Mouse (Mus musculus): ENCODE results near the gene Scgb1a1.

The Scgb1a1 gene

GRCm38 (mm10) chr19:9101062-9101457 is 13.3 kb upstream of the Scgb1a1 start:
- intact Hi-C loops (cut with DNase I), result no loop called here

- intact Hi-C loops (cut with DNase I), result no loop called here
Measured at GRCm38 (mm10) chr19:9100297-9101061, 12.7 kb upstream of the Scgb1a1 start.

- intact Hi-C loops (cut with DNase I), result no loop called here
Measured at GRCm38 (mm10) chr19:9099751-9100150, 12.0 kb upstream of the Scgb1a1 start.

- intact Hi-C loops (cut with DNase I), result no loop called here
Measured at GRCm38 (mm10) chr19:9097441-9097840, 9.7 kb upstream of the Scgb1a1 start.

GRCm38 (mm10) chr19:9095111-9095510 is 7.4 kb upstream of the Scgb1a1 start:
- intact Hi-C loops (cut with DNase I), result no loop called here

- intact Hi-C loops (cut with DNase I), result no loop called here
Measured at GRCm38 (mm10) chr19:9090709-9091108, 3.0 kb upstream of the Scgb1a1 start.

GRCm38 (mm10) chr19:9090191-9090590 is 2.4 kb upstream of the Scgb1a1 start:
- intact Hi-C loops (cut with DNase I), result no loop called here

- intact Hi-C loops (cut with DNase I), result loop anchor here (5.0 kb wide), 1 partner anchor 227 kb away; no protein-coding TSS in a partner anchor
Measured at GRCm38 (mm10) chr19:9083892-9084291, 3.9 kb downstream of the Scgb1a1 start.

- intact Hi-C loops (cut with DNase I), result loop anchor here (5.0 kb wide), 1 partner anchor 226 kb away; no protein-coding TSS in a partner anchor
Measured at GRCm38 (mm10) chr19:9083010-9083355, 4.8 kb downstream of the Scgb1a1 start.

GRCm38 (mm10) chr19:9082191-9083009 is 5.4 kb downstream of the Scgb1a1 start:
- intact Hi-C loops (cut with DNase I), result loop anchor here (1.0 to 5.0 kb wide), 2 partner anchors 89 to 225 kb away; no protein-coding TSS in a partner anchor

- intact Hi-C loops (cut with DNase I), result loop anchor here (1.0 to 5.0 kb wide), 2 partner anchors 88 to 224 kb away; no protein-coding TSS in a partner anchor
Measured at GRCm38 (mm10) chr19:9081311-9082190, 6.2 kb downstream of the Scgb1a1 start.

- intact Hi-C loops (cut with DNase I), result loop anchor here (5.0 kb wide), 1 partner anchor 223 kb away; no protein-coding TSS in a partner anchor
Measured at GRCm38 (mm10) chr19:9079916-9080315, 7.8 kb downstream of the Scgb1a1 start.

GRCm38 (mm10) chr19:9076982-9077660 is 10.6 kb downstream of the Scgb1a1 start:
- intact Hi-C loops (cut with DNase I), result no loop called here

GRCm38 (mm10) chr19:9076035-9076434 is 11.7 kb downstream of the Scgb1a1 start:
- intact Hi-C loops (cut with DNase I), result no loop called here

- intact Hi-C loops (cut with DNase I), result no loop called here
Measured at GRCm38 (mm10) chr19:9075558-9075957, 12.2 kb downstream of the Scgb1a1 start.

GRCm38 (mm10) chr19:9074424-9074823 is 13.3 kb downstream of the Scgb1a1 start:
- intact Hi-C loops (cut with DNase I), result no loop called here

- intact Hi-C loops (cut with DNase I), result no loop called here
Measured at GRCm38 (mm10) chr19:9073776-9074411, 13.9 kb downstream of the Scgb1a1 start.

- intact Hi-C loops (cut with DNase I), result no loop called here
Measured at GRCm38 (mm10) chr19:9072157-9072530, 15.6 kb downstream of the Scgb1a1 start.

- intact Hi-C loops (cut with DNase I), result no loop called here
Measured at GRCm38 (mm10) chr19:9071456-9072156, 16.2 kb downstream of the Scgb1a1 start.

- intact Hi-C loops (cut with DNase I), result no loop called here
Measured at GRCm38 (mm10) chr19:9070316-9070715, 17.4 kb downstream of the Scgb1a1 start.
